Mouse (Mus musculus) layer of hippocampus, adult 18-20 months (tissue): Measurements from ENCODE around the gene Atf5. TPM values are rescaled to one million over a fixed set of nuclear protein-coding genes. Genes with fewer than 3 reads are reported as not detected.

Source experiments
- DNase-seq, 2 experiments: peaks; one replicate each; pipeline ENCODE4 v3.0.0; 2022; ENCODE audit warnings: low spot score in 2 of 2
- long read RNA-seq: library from polyadenylated mRNA; stranded (forward); transcript quantifications from one replicate; pipeline ENCODE4 v2.0.0, GENCODE M21; 2021
- total RNA-seq, 2 experiments: library from RNA; stranded (reverse); gene quantifications; 2 replicates each; pipeline ENCODE4 v1.2.3; 2021

Gene Atf5
- 10 to 100 TPM; 27.4 to 27.9 TPM for total RNA-seq
- long read RNA-seq, partial matches to known transcripts: 6 of 7 reads
- long read RNA-seq, other reads (novel, unspliced or antisense): 0 of 7 reads

- no peak for DNase-seq
Observed at GRCm38 (mm10) chr7:44816470-44817021, at the start of gene Atf5. Gene Atf5, minus strand, starts transcription at chr7:44816658.

GRCm38 (mm10) chr7:44864595-44865542 lies 48.4 kb upstream of the Atf5 start:
- no peak for DNase-seq

- DNase-seq: no peak
Observed at GRCm38 (mm10) chr7:44863982-44864494, 47.6 kb upstream of the Atf5 start.

- no peak for DNase-seq
Observed at GRCm38 (mm10) chr7:44863210-44863609, 46.8 kb upstream of the Atf5 start.

GRCm38 (mm10) chr7:44862434-44862833 lies 46.0 kb upstream of the Atf5 start:
- DNase-seq: no peak

- no peak for DNase-seq
Observed at GRCm38 (mm10) chr7:44861429-44861816, 45.0 kb upstream of the Atf5 start.

- DNase-seq: no peak
Observed at GRCm38 (mm10) chr7:44860576-44861428, 44.3 kb upstream of the Atf5 start.

GRCm38 (mm10) chr7:44859896-44860295 lies 43.4 kb upstream of the Atf5 start:
- no peak for DNase-seq

GRCm38 (mm10) chr7:44857905-44858304 lies 41.4 kb upstream of the Atf5 start:
- no peak for DNase-seq

- peak; percentile 90 to 95 for DNase-seq
Observed at GRCm38 (mm10) chr7:44857042-44857552, 40.6 kb upstream of the Atf5 start, which contains the start of gene Pnkp. Gene Pnkp, plus strand, starts transcription at chr7:44857139.

- DNase-seq: no peak
Observed at GRCm38 (mm10) chr7:44856265-44856916, 39.9 kb upstream of the Atf5 start.

GRCm38 (mm10) chr7:44855036-44855435 lies 38.6 kb upstream of the Atf5 start:
- DNase-seq: no peak

- peak in 1 of 2 experiments; percentile 80 for DNase-seq
Observed at GRCm38 (mm10) chr7:44854356-44855031, 38.0 kb upstream of the Atf5 start.

GRCm38 (mm10) chr7:44853596-44854355 lies 37.3 kb upstream of the Atf5 start:
- no peak for DNase-seq

GRCm38 (mm10) chr7:44853065-44853464 lies 36.6 kb upstream of the Atf5 start:
- no peak for DNase-seq

- no peak for DNase-seq
Observed at GRCm38 (mm10) chr7:44852259-44853027, 36.0 kb upstream of the Atf5 start.

- DNase-seq: no peak
Observed at GRCm38 (mm10) chr7:44851625-44852234, 35.3 kb upstream of the Atf5 start.
